Mouse (Mus musculus): ENCODE results near the gene Cdh23. TPM values are rescaled to one million over a fixed set of nuclear protein-coding genes. Genes with fewer than 3 reads are reported as not detected.

Cdh23 gene
- polyA plus RNA-seq, 1 experiment from 2014 or later = 7.8 TPM

GRCm38 (mm10) chr10:60398051-60398814, 298.1 kb downstream of the Cdh23 start:
- Histone ChIP-seq H3K27ac (no peak overlapping the region), H3K9ac (no peak overlapping the region), H3K9me3 (no peaks in the 10 kb centered on the region), H3K36me3 (replicated peaks) (no peaks in the 10 kb centered on the region), H3K4me1 (0 out of 2 replicates have a peak, but pooled peaks cover 6% of the 10 kb centered on the region), H3K4me2 (no peak overlapping the region), H3K27me3 (replicated peaks) (no peaks in the 10 kb centered on the region), H3K4me3 (no peak overlapping the region)
- no peak for ATAC-seq (replicated peaks)
- 92% methylated on average over 10 of the region's 10 CpGs for WGBS

GRCm38 (mm10) chr10:60395605-60396004, 300.7 kb downstream of the Cdh23 start:
- 0 out of 2 replicates have a peak, but pooled peaks cover 6% of the 10 kb centered on the region for H3K4me1 ChIP-seq
- H3K9me3 ChIP-seq = no peaks in the 10 kb centered on the region
- no peaks in the 10 kb centered on the region for H3K36me3 ChIP-seq (replicated peaks)
- no peak overlapping the region for H3K4me2 ChIP-seq
- H3K27me3 ChIP-seq (replicated peaks) = no peaks in the 10 kb centered on the region
- no peak for ATAC-seq (replicated peaks)
- no peak overlapping the region for H3K4me3 ChIP-seq
- WGBS = 68% methylated on average over 5 of the region's 5 CpGs
- H3K27ac ChIP-seq = no peak overlapping the region
- no peak overlapping the region for H3K9ac ChIP-seq

- no peak overlapping the region for H3K9ac ChIP-seq
- no peak for ATAC-seq (replicated peaks)
- H3K4me3 ChIP-seq = no peak overlapping the region
- no peak overlapping the region for H3K27ac ChIP-seq
- H3K27me3 ChIP-seq (replicated peaks) = no peaks in the 10 kb centered on the region
- H3K36me3 ChIP-seq (replicated peaks) = no peaks in the 10 kb centered on the region
- no peak overlapping the region for H3K4me2 ChIP-seq
- 69% methylated on average over 7 of the region's 7 CpGs for WGBS
- no peaks in the 10 kb centered on the region for H3K9me3 ChIP-seq
- 0 out of 2 replicates have a peak, but pooled peaks cover 6% of the 10 kb centered on the region for H3K4me1 ChIP-seq
Observed at GRCm38 (mm10) chr10:60394936-60395335, 301.4 kb downstream of the Cdh23 start.

- no peak overlapping the region for H3K9ac ChIP-seq
- no peak overlapping the region for H3K4me3 ChIP-seq
- no peaks in the 10 kb centered on the region for H3K36me3 ChIP-seq (replicated peaks)
- no peaks in the 10 kb centered on the region for H3K4me1 ChIP-seq
- no peak overlapping the region for H3K4me2 ChIP-seq
- H3K27ac ChIP-seq = no peak overlapping the region
- 79% methylated on average over 9 of the region's 9 CpGs for WGBS
- no peaks in the 10 kb centered on the region for H3K9me3 ChIP-seq
- 0 out of 2 replicates have a peak, but pooled peaks have one; percentile 42 for ATAC-seq (replicated peaks)
- no peaks in the 10 kb centered on the region for H3K27me3 ChIP-seq (replicated peaks)
Observed at GRCm38 (mm10) chr10:60391661-60392060, 304.6 kb downstream of the Cdh23 start.

GRCm38 (mm10) chr10:60390904-60391420, 305.3 kb downstream of the Cdh23 start:
- no peaks in the 10 kb centered on the region for H3K27me3 ChIP-seq (replicated peaks)
- H3K4me3 ChIP-seq = no peak overlapping the region
- no peaks in the 10 kb centered on the region for H3K9me3 ChIP-seq
- no peak overlapping the region for H3K27ac ChIP-seq
- no peak overlapping the region for H3K4me2 ChIP-seq
- ATAC-seq (replicated peaks) = no peak
- no peaks in the 10 kb centered on the region for H3K4me1 ChIP-seq
- H3K9ac ChIP-seq = no peak overlapping the region
- no peaks in the 10 kb centered on the region for H3K36me3 ChIP-seq (replicated peaks)
- WGBS = 61% methylated on average over 5 of the region's 5 CpGs

GRCm38 (mm10) chr10:60390177-60390903, 305.9 kb downstream of the Cdh23 start:
- Histone ChIP-seq H3K27me3 (replicated peaks) (no peaks in the 10 kb centered on the region), H3K4me1 (no peaks in the 10 kb centered on the region), H3K4me2 (no peak overlapping the region), H3K9me3 (no peaks in the 10 kb centered on the region), H3K36me3 (replicated peaks) (no peaks in the 10 kb centered on the region), H3K27ac (no peak overlapping the region), H3K9ac (no peak overlapping the region), H3K4me3 (no peak overlapping the region)
- WGBS = 37% methylated on average over 6 of the region's 6 CpGs
- no peak for ATAC-seq (replicated peaks)

- H3K27me3 ChIP-seq (replicated peaks) = no peaks in the 10 kb centered on the region
- 59% methylated on average over 9 of the region's 9 CpGs for WGBS
- no peaks in the 10 kb centered on the region for H3K9me3 ChIP-seq
- no peaks in the 10 kb centered on the region for H3K36me3 ChIP-seq (replicated peaks)
- no peak overlapping the region for H3K4me3 ChIP-seq
- no peaks in the 10 kb centered on the region for H3K4me1 ChIP-seq
- no peak for ATAC-seq (replicated peaks)
- no peak overlapping the region for H3K4me2 ChIP-seq
- no peak overlapping the region for H3K9ac ChIP-seq
- H3K27ac ChIP-seq = no peak overlapping the region
Observed at GRCm38 (mm10) chr10:60389447-60389865, 306.8 kb downstream of the Cdh23 start.

- ATAC-seq (replicated peaks) = no peak
- H3K4me1 ChIP-seq = no peaks in the 10 kb centered on the region
- no peak overlapping the region for H3K4me2 ChIP-seq
- 90% methylated on average over 2 of the region's 2 CpGs for WGBS
- no peaks in the 10 kb centered on the region for H3K36me3 ChIP-seq (replicated peaks)
- H3K27me3 ChIP-seq (replicated peaks) = no peaks in the 10 kb centered on the region
- H3K9me3 ChIP-seq = no peaks in the 10 kb centered on the region
- no peak overlapping the region for H3K27ac ChIP-seq
- no peak overlapping the region for H3K9ac ChIP-seq
- H3K4me3 ChIP-seq = no peak overlapping the region
Observed at GRCm38 (mm10) chr10:60388332-60388731, 308.0 kb downstream of the Cdh23 start.

GRCm38 (mm10) chr10:60381142-60381925, 315.0 kb downstream of the Cdh23 start:
- Histone ChIP-seq H3K4me3 (no peak overlapping the region), H3K9me3 (no peaks in the 10 kb centered on the region), H3K27me3 (replicated peaks) (no peaks in the 10 kb centered on the region), H3K9ac (no peak overlapping the region), H3K4me2 (no peak overlapping the region), H3K36me3 (replicated peaks) (no peaks in the 10 kb centered on the region), H3K4me1 (no peaks in the 10 kb centered on the region), H3K27ac (no peak overlapping the region)
- ATAC-seq (replicated peaks) = no peak
- 73% methylated on average over 10 of the region's 10 CpGs for WGBS

GRCm38 (mm10) chr10:60380229-60380628, 316.1 kb downstream of the Cdh23 start:
- H3K9me3 ChIP-seq = no peaks in the 10 kb centered on the region
- no peak for ATAC-seq (replicated peaks)
- no peaks in the 10 kb centered on the region for H3K36me3 ChIP-seq (replicated peaks)
- WGBS = 75% methylated on average over 3 of the region's 3 CpGs
- H3K4me2 ChIP-seq = no peak overlapping the region
- no peak overlapping the region for H3K4me3 ChIP-seq
- no peaks in the 10 kb centered on the region for H3K4me1 ChIP-seq
- no peak overlapping the region for H3K9ac ChIP-seq
- no peak overlapping the region for H3K27ac ChIP-seq
- no peaks in the 10 kb centered on the region for H3K27me3 ChIP-seq (replicated peaks)

GRCm38 (mm10) chr10:60379419-60379957, 316.8 kb downstream of the Cdh23 start:
- no peak for ATAC-seq (replicated peaks)
- H3K27me3 ChIP-seq (replicated peaks) = no peaks in the 10 kb centered on the region
- H3K4me1 ChIP-seq = no peaks in the 10 kb centered on the region
- no peak overlapping the region for H3K27ac ChIP-seq
- WGBS = 74% methylated on average over 9 of the region's 9 CpGs
- H3K4me3 ChIP-seq = no peak overlapping the region
- H3K9ac ChIP-seq = no peak overlapping the region
- H3K36me3 ChIP-seq (replicated peaks) = no peaks in the 10 kb centered on the region
- H3K4me2 ChIP-seq = no peak overlapping the region
- H3K9me3 ChIP-seq = no peaks in the 10 kb centered on the region

GRCm38 (mm10) chr10:60376704-60377103, 319.6 kb downstream of the Cdh23 start:
- H3K36me3 ChIP-seq (replicated peaks) = no peaks in the 10 kb centered on the region
- no peaks in the 10 kb centered on the region for H3K9me3 ChIP-seq
- no peak overlapping the region for H3K9ac ChIP-seq
- no peaks in the 10 kb centered on the region for H3K27me3 ChIP-seq (replicated peaks)
- H3K4me3 ChIP-seq = no peak overlapping the region
- H3K4me1 ChIP-seq = no peaks in the 10 kb centered on the region
- WGBS = 88% methylated on average over 16 of the region's 16 CpGs
- ATAC-seq (replicated peaks) = no peak
- no peak overlapping the region for H3K27ac ChIP-seq
- no peak overlapping the region for H3K4me2 ChIP-seq

All from midbrain, embryonic 15.5 days (tissue).